Mouse (Mus musculus) testis, postnatal 14 days (tissue): Measurements from ENCODE around the gene Vmn2r34.
"Not testable (repeated sequence)": the region's sequence is repeated elsewhere in the genome, so short reads cannot be mapped to it uniquely, and the experiment has no call there.

Experiments
- DNase-seq: peaks from one replicate; pipeline ENCODE4 v3.0.0; 2021; ENCODE audit warnings: low spot score

The Vmn2r34 gene

GRCm38 (mm10) chr7:7689413-7689812 lies at the start of gene Vmn2r34:
TSS of gene Vmn2r34 (minus strand) at chr7:7689513.
- DNase-seq, result not testable (repeated sequence)

GRCm38 (mm10) chr7:7674032-7674431 lies 15.3 kb downstream of the Vmn2r34 start:
- DNase-seq, result not testable (repeated sequence)
